Mouse (Mus musculus): ENCODE measurements around the gene Casp8.
"Not testable (repeated sequence)": the region's sequence is repeated elsewhere in the genome, so short reads cannot be mapped to it uniquely, and the experiment has no call there.

Gene Casp8

GRCm38 (mm10) chr1:58795291-58796058, at the start of gene Casp8:
Gene Casp8, plus strand, starts transcription at chr1:58795374.
- no peak for DNase-seq (ENCODE audit: low spot score)

- peak; percentile 71 for DNase-seq (ENCODE audit: low spot score)
These were observed 48.3 kb upstream of the Casp8 start for GRCm38 (mm10) chr1:58746880-58747279.

- DNase-seq (ENCODE audit: low spot score) = no peak
These were observed 35.7 kb upstream of the Casp8 start for GRCm38 (mm10) chr1:58759451-58759850.

- DNase-seq (ENCODE audit: low spot score) = no peak
These were observed 34.6 kb upstream of the Casp8 start for GRCm38 (mm10) chr1:58760581-58760980.

- DNase-seq (ENCODE audit: low spot score) = not testable (repeated sequence)
These were observed 33.5 kb upstream of the Casp8 start for GRCm38 (mm10) chr1:58761391-58762275.

- DNase-seq (ENCODE audit: low spot score) = no peak
These were observed 32.6 kb upstream of the Casp8 start for GRCm38 (mm10) chr1:58762576-58762975.

- DNase-seq (ENCODE audit: low spot score) = not testable (repeated sequence)
These were observed 28.7 kb upstream of the Casp8 start for GRCm38 (mm10) chr1:58766446-58766845.

GRCm38 (mm10) chr1:58769136-58769535, 26.0 kb upstream of the Casp8 start:
- DNase-seq (ENCODE audit: low spot score) = no peak

- no peak for DNase-seq (ENCODE audit: low spot score)
These were observed 25.5 kb upstream of the Casp8 start for GRCm38 (mm10) chr1:58769701-58770100.

- DNase-seq (ENCODE audit: low spot score) = peak; percentile 70
These were observed 25.0 kb upstream of the Casp8 start for GRCm38 (mm10) chr1:58770111-58770720.

- DNase-seq (ENCODE audit: low spot score) = no peak
These were observed 23.1 kb upstream of the Casp8 start for GRCm38 (mm10) chr1:58772084-58772483.

GRCm38 (mm10) chr1:58773280-58773679, 21.9 kb upstream of the Casp8 start:
- no peak for DNase-seq (ENCODE audit: low spot score)

GRCm38 (mm10) chr1:58773905-58774304, 21.3 kb upstream of the Casp8 start:
- no peak for DNase-seq (ENCODE audit: low spot score)

GRCm38 (mm10) chr1:58775361-58775760, 19.8 kb upstream of the Casp8 start:
- DNase-seq (ENCODE audit: low spot score) = no peak

- no peak for DNase-seq (ENCODE audit: low spot score)
These were observed 17.6 kb upstream of the Casp8 start for GRCm38 (mm10) chr1:58777583-58777982.

GRCm38 (mm10) chr1:58778226-58778625, 16.9 kb upstream of the Casp8 start:
- no peak for DNase-seq (ENCODE audit: low spot score)

- no peak for DNase-seq (ENCODE audit: low spot score)
These were observed 8.9 kb upstream of the Casp8 start for GRCm38 (mm10) chr1:58786276-58786675.

GRCm38 (mm10) chr1:58788410-58788809, 6.8 kb upstream of the Casp8 start:
- no peak for DNase-seq (ENCODE audit: low spot score)

GRCm38 (mm10) chr1:58794705-58795104, 469 bp upstream of the Casp8 start:
- no peak for DNase-seq (ENCODE audit: low spot score)

GRCm38 (mm10) chr1:58796059-58796363, 837 bp downstream of the Casp8 start:
- no peak for DNase-seq (ENCODE audit: low spot score)

GRCm38 (mm10) chr1:58796853-58797252, 1.7 kb downstream of the Casp8 start:
- no peak for DNase-seq (ENCODE audit: low spot score)

GRCm38 (mm10) chr1:58797370-58797769, 2.2 kb downstream of the Casp8 start:
- DNase-seq (ENCODE audit: low spot score) = no peak

- DNase-seq (ENCODE audit: low spot score) = no peak
These were observed 3.7 kb downstream of the Casp8 start for GRCm38 (mm10) chr1:58798911-58799310.

All from layer of hippocampus, adult 9-10 months (tissue).